Mouse (Mus musculus) heart, embryonic 15.5 days (tissue): ENCODE results near the gene Plekhj1. TPM values are rescaled to one million over a fixed set of nuclear protein-coding genes. Genes with fewer than 3 reads are reported as not detected.
A peak's percentile ranks its signal among the peaks of the same experiment; 100 is the strongest.
"Not testable (repeated sequence)": the region's sequence is repeated elsewhere in the genome, so short reads cannot be mapped to it uniquely, and the experiment has no call there.

Experiments used
- ATAC-seq: fragments of 200-750 bp; cut with Nextera tagmentation; replicated peaks from 2 replicates; pipeline ENCODE4 v1.8.0; 2017; ENCODE audit warnings: low read depth, moderate TSS enrichment; ENCODE audit not compliant: insufficient number of reproducible peaks, insufficient read depth, low FRiP score
- H3K27ac ChIP-seq: fragments of 300-500 bp; sonication (generic); 2 replicates; pipeline ENCODE4 v1.5.1; 2015; ENCODE audit warnings: mild to moderate bottlenecking, inconsistent platforms
- H3K27me3 ChIP-seq: fragments of 300-500 bp; sonication (generic); 2 replicates; pipeline ENCODE4 v1.6.1; 2015; ENCODE audit warnings: inconsistent platforms
- H3K36me3 ChIP-seq: fragments of 300-500 bp; sonication (generic); 2 replicates; pipeline ENCODE4 v1.6.1; 2015; ENCODE audit warnings: mild to moderate bottlenecking, inconsistent platforms
- H3K4me1 ChIP-seq: fragments of 300-500 bp; sonication (generic); replicated peaks from 2 replicates; pipeline ENCODE4 v1.6.1; 2015; ENCODE audit warnings: inconsistent platforms
- H3K4me2 ChIP-seq: fragments of 300-500 bp; sonication (generic); 2 replicates; pipeline ENCODE4 v1.6.1; 2015; ENCODE audit warnings: inconsistent platforms, mild to moderate bottlenecking, moderate library complexity
- H3K4me3 ChIP-seq: fragments of 300-500 bp; sonication (generic); 2 replicates; pipeline ENCODE4 v1.5.1; 2015; ENCODE audit warnings: mild to moderate bottlenecking, inconsistent platforms
- H3K9ac ChIP-seq: fragments of 300-500 bp; sonication (generic); 2 replicates; pipeline ENCODE4 v1.6.1; 2015; ENCODE audit warnings: mild to moderate bottlenecking, inconsistent platforms
- H3K9me3 ChIP-seq: fragments of 300-500 bp; sonication (generic); replicated peaks from 2 replicates; pipeline ENCODE4 v1.6.1; 2016; ENCODE audit warnings: inconsistent platforms
- WGBS: fragments of 180-500 bp; shearing (Covaris S2); methylation state at CpG from one replicate; pipeline ENCODE4 v1.1.7; 2015; ENCODE audit warnings: mixed read lengths; 5-methylcytosine and 5-hydroxymethylcytosine counted together
- polyA plus RNA-seq: library from polyadenylated mRNA; unstranded; fragments of >200 nt; fragmentation: Nextera tagmentation; extraction: Ambion mirVana; gene quantifications from 2 replicates; pipeline ENCODE4 v1.2.1, GENCODE M21; 2015

Plekhj1 gene
- polyA plus RNA-seq, 1 experiment from 2014 or later: 65.2 TPM

- Histone ChIP-seq H3K27me3 (peaks cover 51% of the 10 kb centered on the region), H3K4me2 (peak overlapping the region; percentile 15; the same call in 1 of the 2 replicates), H3K27ac (no peak overlapping the region), H3K4me3 (no peak overlapping the region), H3K9me3 (no peaks in the 10 kb centered on the region), H3K9ac (no peak overlapping the region), H3K4me1 (peaks cover 31% of the 10 kb centered on the region), H3K36me3 (no peaks in the 10 kb centered on the region)
- no peak for ATAC-seq
- 36% methylated on average over 7 of the region's 7 CpGs for WGBS
Observed at GRCm38 (mm10) chr10:80836949-80837379, 38.5 kb upstream of the Plekhj1 start.

- H3K4me3 ChIP-seq: no peak overlapping the region
- no peak overlapping the region for H3K27ac ChIP-seq
- WGBS: 57% methylated on average over 30 of the region's 30 CpGs
- H3K27me3 ChIP-seq: peaks cover 42% of the 10 kb centered on the region
- ATAC-seq: no peak
- no peaks in the 10 kb centered on the region for H3K9me3 ChIP-seq
- peaks cover 5% of the 10 kb centered on the region; the same call in 1 of the 2 replicates for H3K36me3 ChIP-seq
- no peak overlapping the region for H3K4me2 ChIP-seq
- peaks cover 40% of the 10 kb centered on the region for H3K4me1 ChIP-seq
- H3K9ac ChIP-seq: no peak overlapping the region
Observed at GRCm38 (mm10) chr10:80835617-80836016, 37.2 kb upstream of the Plekhj1 start.

- Histone ChIP-seq H3K36me3 (peaks cover 19% of the 10 kb centered on the region), H3K27me3 (peaks cover 40% of the 10 kb centered on the region), H3K4me1 (peaks cover 54% of the 10 kb centered on the region), H3K9ac (no peak overlapping the region), H3K9me3 (no peaks in the 10 kb centered on the region), H3K27ac (no peak overlapping the region), H3K4me3 (no peak overlapping the region), H3K4me2 (no peak overlapping the region)
- 66% methylated on average over 7 of the region's 7 CpGs for WGBS
- no peak for ATAC-seq
Observed at GRCm38 (mm10) chr10:80832818-80833217, 34.4 kb upstream of the Plekhj1 start.

GRCm38 (mm10) chr10:80831136-80831535 lies 32.7 kb upstream of the Plekhj1 start:
- Histone ChIP-seq H3K4me2 (no peak overlapping the region), H3K9me3 (no peaks in the 10 kb centered on the region), H3K4me3 (no peak overlapping the region), H3K27ac (no peak overlapping the region), H3K9ac (no peak overlapping the region), H3K36me3 (peaks cover 19% of the 10 kb centered on the region), H3K4me1 (peaks cover 47% of the 10 kb centered on the region), H3K27me3 (peaks cover 30% of the 10 kb centered on the region)
- no peak for ATAC-seq
- WGBS: 9% methylated on average over 9 of the region's 9 CpGs

- H3K36me3 ChIP-seq: peaks cover 19% of the 10 kb centered on the region
- H3K4me2 ChIP-seq: no peak overlapping the region
- H3K9me3 ChIP-seq: no peaks in the 10 kb centered on the region
- H3K4me3 ChIP-seq: no peak overlapping the region
- no peak for ATAC-seq
- H3K9ac ChIP-seq: no peak overlapping the region
- peaks cover 42% of the 10 kb centered on the region for H3K4me1 ChIP-seq
- no peak overlapping the region for H3K27ac ChIP-seq
- H3K27me3 ChIP-seq: peaks cover 15% of the 10 kb centered on the region
- WGBS: 30% methylated on average over 1 of the region's 1 CpGs
Observed at GRCm38 (mm10) chr10:80829359-80830278, 31.2 kb upstream of the Plekhj1 start.

GRCm38 (mm10) chr10:80828587-80828986 lies 30.2 kb upstream of the Plekhj1 start:
- Histone ChIP-seq H3K4me3 (peak overlapping the region; percentile 82), H3K36me3 (peaks cover 19% of the 10 kb centered on the region)
- WGBS: 78% methylated on average over 9 of the region's 9 CpGs

GRCm38 (mm10) chr10:80827870-80828420 lies 29.5 kb upstream of the Plekhj1 start:
- WGBS: 62% methylated on average over 10 of the region's 10 CpGs
- Histone ChIP-seq H3K4me2 (peak overlapping the region; percentile 93), H3K9ac (peak overlapping the region; percentile 90), H3K36me3 (peaks cover 19% of the 10 kb centered on the region), H3K27me3 (no peaks in the 10 kb centered on the region), H3K4me3 (peak overlapping the region; percentile 82), H3K27ac (no peak overlapping the region), H3K9me3 (no peaks in the 10 kb centered on the region), H3K4me1 (peaks cover 40% of the 10 kb centered on the region)
- no peak for ATAC-seq

More at GRCm38 (mm10) chr10:80828587-80828986, 30.2 kb upstream of the Plekhj1 start:
- not testable (repeated sequence) for H3K27ac ChIP-seq, H3K9ac ChIP-seq, ATAC-seq, H3K27me3 ChIP-seq, H3K9me3 ChIP-seq
- Histone ChIP-seq H3K4me2 (peak overlapping the region; percentile 93), H3K4me1 (peaks cover 40% of the 10 kb centered on the region)

GRCm38 (mm10) chr10:80827063-80827869 lies 28.8 kb upstream of the Plekhj1 start:
- Histone ChIP-seq H3K9ac (peak overlapping the region; percentile 90), H3K4me3 (peak overlapping the region; percentile 82), H3K9me3 (no peaks in the 10 kb centered on the region), H3K27me3 (no peaks in the 10 kb centered on the region), H3K27ac (peak overlapping the region; percentile 94), H3K4me2 (peak overlapping the region; percentile 93), H3K36me3 (peaks cover 19% of the 10 kb centered on the region), H3K4me1 (peaks cover 40% of the 10 kb centered on the region)
- 4% methylated on average over 29 of the region's 29 CpGs for WGBS
- no peak for ATAC-seq

- under 1% methylated on average over 78 of the region's 82 CpGs for WGBS
- peaks cover 19% of the 10 kb centered on the region for H3K36me3 ChIP-seq
- no peaks in the 10 kb centered on the region for H3K27me3 ChIP-seq
- H3K9ac ChIP-seq: peak within 1 kb of the TSS; percentile 90
- ATAC-seq: peak; percentile 98
- H3K27ac ChIP-seq: peak within 1 kb of the TSS; percentile 94
- peaks cover 39% of the 10 kb centered on the region for H3K4me1 ChIP-seq
- peak within 1 kb of the TSS; percentile 93 for H3K4me2 ChIP-seq
- H3K9me3 ChIP-seq: no peaks in the 10 kb centered on the region
- peak within 1 kb of the TSS; percentile 82 for H3K4me3 ChIP-seq
Observed at GRCm38 (mm10) chr10:80826151-80827062, 28.0 kb upstream of the Plekhj1 start, which contains the start of gene Oaz1. Gene Oaz1 (plus strand): TSS chr10:80826656.

GRCm38 (mm10) chr10:80824827-80825226 lies 26.4 kb upstream of the Plekhj1 start:
- H3K9me3 ChIP-seq: no peaks in the 10 kb centered on the region
- H3K4me2 ChIP-seq: no peak overlapping the region
- no peak overlapping the region for H3K27ac ChIP-seq
- WGBS: 66% methylated on average over 2 of the region's 2 CpGs
- H3K36me3 ChIP-seq: peaks cover 8% of the 10 kb centered on the region
- no peak overlapping the region for H3K4me3 ChIP-seq
- no peak overlapping the region for H3K9ac ChIP-seq
- peaks cover 24% of the 10 kb centered on the region for H3K4me1 ChIP-seq
- H3K27me3 ChIP-seq: no peaks in the 10 kb centered on the region
- no peak for ATAC-seq
